Mouse (Mus musculus) forebrain, embryonic 11.5 days (tissue): ENCODE measurements at regions not wholly inside any gene's neighbourhood (a gene's known extent, or its start where the extent isn't known, plus 50 kb on each side); places are given as distances from the start of the nearest gene placed in this dataset.

ENCODE experiments used
- ATAC-seq: fragments of 200-750 bp; cut with Nextera tagmentation; replicated peaks from 2 replicates; pipeline ENCODE4 v1.8.0; 2017; ENCODE audit warnings: moderate TSS enrichment; ENCODE audit not compliant: low FRiP score
- DNase-seq: peaks from one replicate; pipeline ENCODE4 v3.0.0-alpha.2; 2017; ENCODE audit warnings: low spot score
- H3K27ac ChIP-seq: fragments of 300-500 bp; sonication (generic); 2 replicates; pipeline ENCODE4 v1.5.1; 2014; ENCODE audit warnings: low read depth, low read length
- H3K27me3 ChIP-seq: fragments of 300-500 bp; sonication (generic); 2 replicates; pipeline ENCODE4 v1.6.1; 2014; ENCODE audit warnings: mild to moderate bottlenecking, low read length, mixed read lengths; ENCODE audit not compliant: control insufficient read depth, insufficient read depth
- H3K36me3 ChIP-seq: fragments of 300-500 bp; sonication (generic); 2 replicates; pipeline ENCODE4 v1.6.1; 2014; ENCODE audit warnings: mild to moderate bottlenecking, low read length, moderate library complexity, mixed read lengths; ENCODE audit not compliant: control insufficient read depth, insufficient read depth
- H3K4me1 ChIP-seq: fragments of 300-500 bp; sonication (generic); replicated peaks from 2 replicates; pipeline ENCODE4 v1.6.1; 2014; ENCODE audit warnings: low read length, mixed read lengths; ENCODE audit not compliant: control insufficient read depth, insufficient read depth
- H3K4me2 ChIP-seq: fragments of 300-500 bp; sonication (generic); 2 replicates; pipeline ENCODE4 v1.6.1; 2014; ENCODE audit warnings: low read depth, mild to moderate bottlenecking, low read length, moderate library complexity, mixed read lengths; ENCODE audit not compliant: severe bottlenecking
- H3K4me3 ChIP-seq: fragments of 300-500 bp; sonication (generic); 2 replicates; pipeline ENCODE4 v1.5.1; 2014; ENCODE audit warnings: low read depth, low read length
- H3K9ac ChIP-seq: fragments of 300-500 bp; sonication (generic); 2 replicates; pipeline ENCODE4 v1.6.1; 2014; ENCODE audit warnings: low read length
- H3K9me3 ChIP-seq: fragments of 300-500 bp; sonication (generic); 2 replicates; pipeline ENCODE4 v1.6.1; 2016; ENCODE audit warnings: low read length, mixed read lengths; ENCODE audit not compliant: control insufficient read depth
- WGBS: fragments of 180-500 bp; shearing (Covaris S2); extraction: QIAGEN DNeasy Blood & Tissue Kit; methylation state at CpG from one replicate; pipeline ENCODE4 v1.1.7; 2014; 5-methylcytosine and 5-hydroxymethylcytosine counted together

DNA sequence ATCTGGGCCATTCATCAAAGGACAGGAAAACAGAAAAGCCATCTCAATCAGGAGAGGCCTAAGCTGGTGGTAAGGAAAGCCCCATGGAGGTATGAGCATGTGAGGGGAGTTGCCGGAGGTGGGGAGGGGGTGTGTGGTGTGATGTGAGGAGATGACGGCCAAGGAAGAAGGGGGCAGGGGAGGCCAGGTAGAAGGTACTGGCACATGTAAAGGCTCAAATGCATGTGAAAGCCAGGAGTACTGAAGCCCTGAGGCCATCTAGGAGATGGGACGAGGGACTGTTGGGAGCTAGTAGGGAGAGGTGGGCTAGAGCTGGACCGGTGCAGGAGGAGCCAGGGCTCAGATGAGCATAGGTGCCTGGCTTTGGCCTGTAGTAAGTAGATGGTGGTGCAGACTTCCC lies 98.4 kb downstream of the 1810010D01Rik start:
- H3K9ac ChIP-seq, result no peak overlapping the region
- H3K4me1 ChIP-seq, result 0 out of 2 replicates have a peak, but pooled peaks cover 7% of the 10 kb centered on the region
- no peak overlapping the region for H3K27ac ChIP-seq
- ATAC-seq (no peak), DNase-seq (no peak)
- no peak overlapping the region for H3K4me3 ChIP-seq
- H3K27me3 ChIP-seq, result no peaks in the 10 kb centered on the region
- no peaks in the 10 kb centered on the region for H3K9me3 ChIP-seq
- no peaks in the 10 kb centered on the region for H3K36me3 ChIP-seq
- WGBS, result 93% methylated on average over 4 of the region's 4 CpGs
- no peak overlapping the region for H3K4me2 ChIP-seq

GRCm38 (mm10) chr7:145108994-145109393 lies 98.9 kb downstream of the 1810010D01Rik start:
- no peak overlapping the region for H3K9ac ChIP-seq
- DNase-seq, result no peak
- H3K27ac ChIP-seq, result no peak overlapping the region
- H3K36me3 ChIP-seq, result no peaks in the 10 kb centered on the region
- 100% methylated on average over 3 of the region's 3 CpGs for WGBS
- H3K4me3 ChIP-seq, result no peak overlapping the region
- H3K4me2 ChIP-seq, result no peak overlapping the region
- H3K9me3 ChIP-seq, result no peaks in the 10 kb centered on the region
- ATAC-seq, result no peak
- H3K27me3 ChIP-seq, result no peaks in the 10 kb centered on the region
- H3K4me1 ChIP-seq, result 0 out of 2 replicates have a peak, but pooled peaks cover 7% of the 10 kb centered on the region

- Histone ChIP-seq H3K27ac (no peak overlapping the region), H3K9ac (no peak overlapping the region), H3K4me2 (no peak overlapping the region), H3K4me1 (0 out of 2 replicates have a peak, but pooled peaks cover 7% of the 10 kb centered on the region), H3K27me3 (no peaks in the 10 kb centered on the region), H3K36me3 (no peaks in the 10 kb centered on the region), H3K9me3 (no peaks in the 10 kb centered on the region), H3K4me3 (no peak overlapping the region)
- no peak for ATAC-seq
- WGBS, result 94% methylated on average over 2 of the region's 2 CpGs
- no peak for DNase-seq
Measured at GRCm38 (mm10) chr7:145107575-145108170, 100.2 kb downstream of the 1810010D01Rik start.

DNA sequence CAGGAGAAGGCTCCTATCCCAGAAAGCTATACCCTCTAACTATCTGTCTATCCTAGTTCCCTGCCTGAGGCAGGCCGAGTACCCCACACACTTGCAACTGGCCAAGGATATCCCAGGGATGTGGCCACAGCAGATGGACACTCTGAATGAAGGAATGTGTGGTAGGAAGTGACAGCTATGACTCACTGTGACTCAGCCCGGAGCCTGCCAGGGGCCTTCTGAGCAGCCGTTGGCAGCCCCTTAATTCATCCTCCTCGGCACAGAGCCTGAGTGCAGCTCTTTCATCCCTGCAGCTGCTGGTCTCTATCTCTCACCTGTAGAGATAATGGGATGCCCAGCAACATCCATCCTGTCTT lies 101.4 kb downstream of the 1810010D01Rik start:
- WGBS, result 75% methylated on average over 4 of the region's 4 CpGs
- Histone ChIP-seq H3K4me3 (no peak overlapping the region), H3K4me1 (0 out of 2 replicates have a peak, but pooled peaks cover 6% of the 10 kb centered on the region), H3K27ac (no peak overlapping the region), H3K9me3 (no peaks in the 10 kb centered on the region), H3K9ac (no peak overlapping the region), H3K36me3 (no peaks in the 10 kb centered on the region), H3K27me3 (no peaks in the 10 kb centered on the region), H3K4me2 (no peak overlapping the region)
- DNase-seq, result no peak
- ATAC-seq, result no peak

- H3K9me3 ChIP-seq, result no peaks in the 10 kb centered on the region
- H3K4me1 ChIP-seq, result 0 out of 2 replicates have a peak, but pooled peaks cover 1% of the 10 kb centered on the region
- 93% methylated on average over 7 of the region's 7 CpGs for WGBS
- DNase-seq (no peak), ATAC-seq (no peak)
- no peak overlapping the region for H3K4me2 ChIP-seq
- H3K27me3 ChIP-seq, result no peaks in the 10 kb centered on the region
- H3K9ac ChIP-seq, result no peak overlapping the region
- H3K4me3 ChIP-seq, result no peak overlapping the region
- no peak overlapping the region for H3K27ac ChIP-seq
- no peaks in the 10 kb centered on the region for H3K36me3 ChIP-seq
Measured at GRCm38 (mm10) chr7:145105831-145106493, 102.0 kb downstream of the 1810010D01Rik start.

GRCm38 (mm10) chr7:145102692-145103091 lies 105.2 kb downstream of the 1810010D01Rik start:
- Histone ChIP-seq H3K9ac (no peak overlapping the region), H3K4me2 (no peak overlapping the region), H3K27me3 (no peaks in the 10 kb centered on the region), H3K36me3 (no peaks in the 10 kb centered on the region), H3K9me3 (no peaks in the 10 kb centered on the region), H3K4me3 (no peak overlapping the region), H3K27ac (no peak overlapping the region), H3K4me1 (no peaks in the 10 kb centered on the region)
- ATAC-seq (no peak), DNase-seq (no peak)
- WGBS, result 78% methylated on average over 5 of the region's 5 CpGs

DNA sequence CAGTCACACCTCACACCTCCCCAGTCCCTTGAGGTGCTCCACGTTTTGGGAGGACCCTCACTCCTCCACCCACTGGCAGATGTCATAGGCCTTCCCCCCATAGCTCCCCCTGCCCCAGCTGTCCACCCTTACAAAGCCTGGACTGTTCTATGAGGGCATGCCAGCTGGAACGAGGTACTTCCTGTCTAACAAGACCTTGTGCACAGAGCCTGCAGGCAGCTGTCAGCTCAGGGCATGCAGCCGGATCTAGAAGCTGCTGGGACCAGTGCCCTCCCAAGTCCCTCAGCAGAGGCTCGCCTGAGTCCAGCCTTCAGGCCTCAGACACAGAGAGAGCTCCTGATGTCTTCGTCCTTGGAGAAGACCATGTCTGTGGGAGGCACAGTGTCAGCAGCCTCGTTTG lies 105.7 kb downstream of the 1810010D01Rik start:
- DNase-seq (no peak), ATAC-seq (no peak)
- Histone ChIP-seq H3K4me3 (no peak overlapping the region), H3K9me3 (no peaks in the 10 kb centered on the region), H3K27me3 (no peaks in the 10 kb centered on the region), H3K4me2 (no peak overlapping the region), H3K9ac (no peak overlapping the region), H3K4me1 (no peaks in the 10 kb centered on the region), H3K36me3 (no peaks in the 10 kb centered on the region), H3K27ac (no peak overlapping the region)
- WGBS, result 68% methylated on average over 6 of the region's 6 CpGs

DNA sequence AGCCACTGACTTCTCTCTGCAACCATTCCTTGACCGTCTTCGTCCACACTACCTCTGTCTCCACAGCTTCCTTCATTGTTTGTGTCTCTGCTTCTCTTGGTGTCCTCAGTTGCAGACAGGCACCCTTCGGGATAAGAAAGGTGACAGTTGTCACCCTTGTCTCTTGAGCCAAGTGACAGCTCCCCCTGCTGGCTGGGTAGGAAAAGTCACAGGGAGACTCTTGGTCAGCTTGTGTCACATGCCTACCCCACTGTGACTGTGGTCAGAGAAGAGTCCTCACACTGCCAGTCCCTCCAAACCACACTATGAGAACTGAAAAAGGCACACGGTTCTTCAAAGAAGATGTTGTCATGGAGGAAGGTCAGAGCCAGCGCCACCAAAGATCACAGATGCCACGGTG lies 109.6 kb downstream of the 1810010D01Rik start:
- Histone ChIP-seq H3K4me1 (no peaks in the 10 kb centered on the region), H3K9me3 (no peaks in the 10 kb centered on the region), H3K36me3 (no peaks in the 10 kb centered on the region), H3K27me3 (no peaks in the 10 kb centered on the region), H3K4me2 (no peak overlapping the region), H3K27ac (no peak overlapping the region), H3K4me3 (no peak overlapping the region), H3K9ac (no peak overlapping the region)
- ATAC-seq (no peak), DNase-seq (no peak)
- WGBS, result 88% methylated on average over 6 of the region's 6 CpGs

GRCm38 (mm10) chr7:145094134-145094526 lies 113.8 kb downstream of the 1810010D01Rik start:
- ATAC-seq (no peak), DNase-seq (no peak)
- Histone ChIP-seq H3K27me3 (no peaks in the 10 kb centered on the region), H3K36me3 (no peaks in the 10 kb centered on the region), H3K9me3 (no peaks in the 10 kb centered on the region), H3K4me1 (no peaks in the 10 kb centered on the region), H3K4me3 (no peak overlapping the region), H3K9ac (no peak overlapping the region), H3K27ac (no peak overlapping the region), H3K4me2 (no peak overlapping the region)
- WGBS, result 79% methylated on average over 7 of the region's 7 CpGs
